Mouse (Mus musculus) embryonic facial prominence, embryonic 14.5 days (tissue): ENCODE data around the gene Gm15517. TPM values are rescaled to one million over a fixed set of nuclear protein-coding genes. Genes with fewer than 3 reads are reported as not detected.

ENCODE experiments used
- ATAC-seq: fragments of 200-750 bp; cut with Nextera tagmentation; 2 replicates; pipeline ENCODE4 v1.8.0; 2017; ENCODE audit warnings: low read depth, moderate number of reproducible peaks, moderate TSS enrichment
- DNase-seq: peaks from one replicate; pipeline ENCODE4 v3.0.0-alpha.2; 2015; ENCODE audit warnings: low spot score
- H3K27ac ChIP-seq: fragments of 300-500 bp; sonication (generic); replicated peaks from 2 replicates; pipeline ENCODE4 v1.5.1; 2014; ENCODE audit warnings: low read depth, mild to moderate bottlenecking, low read length, moderate library complexity
- H3K27me3 ChIP-seq: fragments of 300-500 bp; sonication (generic); replicated peaks from 2 replicates; pipeline ENCODE4 v1.6.1; 2014; ENCODE audit warnings: low read length; ENCODE audit not compliant: control insufficient read depth, insufficient read depth
- H3K36me3 ChIP-seq: fragments of 300-500 bp; sonication (generic); 2 replicates; pipeline ENCODE4 v1.6.1; 2014; ENCODE audit warnings: low read length, mixed read lengths; ENCODE audit not compliant: control insufficient read depth, insufficient read depth
- H3K4me1 ChIP-seq: fragments of 300-500 bp; sonication (generic); 2 replicates; pipeline ENCODE4 v1.6.1; 2014; ENCODE audit warnings: antibody characterized with exemption, low read length; ENCODE audit not compliant: control insufficient read depth, insufficient read depth
- H3K4me2 ChIP-seq: fragments of 300-500 bp; sonication (generic); 2 replicates; pipeline ENCODE4 v1.6.1; 2014; ENCODE audit warnings: low read depth, mild to moderate bottlenecking, low read length, moderate library complexity, mixed read lengths
- H3K4me3 ChIP-seq: fragments of 300-500 bp; sonication (generic); 2 replicates; pipeline ENCODE4 v1.5.1; 2014; ENCODE audit warnings: low read depth, mild to moderate bottlenecking, low read length
- H3K9ac ChIP-seq: fragments of 300-500 bp; sonication (generic); 2 replicates; pipeline ENCODE4 v1.6.1; 2014; ENCODE audit warnings: low read depth, mild to moderate bottlenecking, low read length, moderate library complexity, mixed read lengths
- H3K9me3 ChIP-seq: fragments of 300-500 bp; sonication (generic); 2 replicates; pipeline ENCODE4 v1.6.1; 2016; ENCODE audit warnings: low read length; ENCODE audit not compliant: control insufficient read depth
- WGBS: fragments of 180-500 bp; shearing (Covaris S2); extraction: QIAGEN DNeasy Blood & Tissue Kit; methylation state at CpG from one replicate; pipeline ENCODE4 v1.1.7; 2014; 5-methylcytosine and 5-hydroxymethylcytosine counted together
- polyA plus RNA-seq: library from polyadenylated mRNA; unstranded; fragments of >200 nt; fragmentation: Nextera tagmentation; extraction: Ambion mirVana; gene quantifications from 2 replicates; pipeline ENCODE4 v1.2.1, GENCODE M21; 2014

Gene Gm15517
- polyA plus RNA-seq, 1 experiment from 2014 or later = not detected

- no peak for DNase-seq
- no peak overlapping the region for H3K27ac ChIP-seq
- no peak overlapping the region for H3K4me2 ChIP-seq
- no peak overlapping the region for H3K4me3 ChIP-seq
- H3K27me3 ChIP-seq = peaks cover 8% of the 10 kb centered on the region; the same call in 1 of the 2 replicates
- WGBS = 28% methylated on average over 8 of the region's 11 CpGs
- no peaks in the 10 kb centered on the region for H3K36me3 ChIP-seq
- no peak for ATAC-seq
- H3K9me3 ChIP-seq = no peaks in the 10 kb centered on the region
- no peak overlapping the region for H3K9ac ChIP-seq
- no peaks in the 10 kb centered on the region for H3K4me1 ChIP-seq
Measured at GRCm38 (mm10) chr7:44274096-44274495, 12.8 kb downstream of the Gm15517 start.

GRCm38 (mm10) chr7:44275546-44275945 is 14.3 kb downstream of the Gm15517 start:
- no peak for ATAC-seq
- no peaks in the 10 kb centered on the region for H3K36me3 ChIP-seq
- WGBS = 65% methylated on average over 3 of the region's 3 CpGs
- no peak overlapping the region for H3K4me3 ChIP-seq
- H3K9ac ChIP-seq = no peak overlapping the region
- H3K4me1 ChIP-seq = no peaks in the 10 kb centered on the region
- peaks cover 8% of the 10 kb centered on the region; the same call in 1 of the 2 replicates for H3K27me3 ChIP-seq
- H3K27ac ChIP-seq = no peak overlapping the region
- no peak overlapping the region for H3K4me2 ChIP-seq
- no peak for DNase-seq
- no peaks in the 10 kb centered on the region for H3K9me3 ChIP-seq

- Histone ChIP-seq H3K9me3 (no peaks in the 10 kb centered on the region), H3K36me3 (no peaks in the 10 kb centered on the region), H3K27me3 (peaks cover 8% of the 10 kb centered on the region; the same call in 1 of the 2 replicates), H3K9ac (no peak overlapping the region), H3K27ac (no peak overlapping the region), H3K4me1 (no peaks in the 10 kb centered on the region), H3K4me2 (no peak overlapping the region), H3K4me3 (no peak overlapping the region)
- DNase-seq (no peak), ATAC-seq (no peak)
- 63% methylated on average over 10 of the region's 10 CpGs for WGBS
Measured at GRCm38 (mm10) chr7:44276461-44277249, 15.4 kb downstream of the Gm15517 start.

GRCm38 (mm10) chr7:44277250-44277622 is 16.0 kb downstream of the Gm15517 start:
- peaks cover 8% of the 10 kb centered on the region; the same call in 1 of the 2 replicates for H3K27me3 ChIP-seq
- no peak overlapping the region for H3K27ac ChIP-seq
- ATAC-seq (no peak), DNase-seq (no peak)
- H3K4me3 ChIP-seq = no peak overlapping the region
- no peaks in the 10 kb centered on the region for H3K9me3 ChIP-seq
- H3K4me1 ChIP-seq = no peaks in the 10 kb centered on the region
- H3K4me2 ChIP-seq = no peak overlapping the region
- H3K9ac ChIP-seq = no peak overlapping the region
- no peaks in the 10 kb centered on the region for H3K36me3 ChIP-seq
- WGBS = 43% methylated on average over 2 of the region's 2 CpGs

GRCm38 (mm10) chr7:44280959-44281358 is 19.7 kb downstream of the Gm15517 start:
- Histone ChIP-seq H3K4me3 (no peak overlapping the region), H3K27ac (no peak overlapping the region)
- ATAC-seq = no peak

GRCm38 (mm10) chr7:44281586-44281985 is 20.3 kb downstream of the Gm15517 start:
- Histone ChIP-seq H3K9me3 (0 out of 2 replicates have a peak, but pooled peaks cover 3% of the 10 kb centered on the region), H3K4me1 (no peaks in the 10 kb centered on the region), H3K4me2 (no peak overlapping the region), H3K9ac (no peak overlapping the region), H3K4me3 (no peak overlapping the region), H3K27ac (no peak overlapping the region), H3K27me3 (no peaks in the 10 kb centered on the region), H3K36me3 (no peaks in the 10 kb centered on the region)
- ATAC-seq (no peak), DNase-seq (no peak)
- WGBS = 86% methylated on average over 7 of the region's 7 CpGs

More at GRCm38 (mm10) chr7:44280959-44281358, 19.7 kb downstream of the Gm15517 start:
- Histone ChIP-seq H3K4me1 (no peaks in the 10 kb centered on the region), H3K27me3 (no peaks in the 10 kb centered on the region), H3K9ac (no peak overlapping the region), H3K9me3 (no peaks in the 10 kb centered on the region), H3K4me2 (no peak overlapping the region), H3K36me3 (no peaks in the 10 kb centered on the region)
- 66% methylated on average over 1 of the region's 1 CpGs for WGBS
- no peak for DNase-seq

GRCm38 (mm10) chr7:44287760-44288159 is 26.5 kb downstream of the Gm15517 start:
- Histone ChIP-seq H3K36me3 (no peaks in the 10 kb centered on the region), H3K4me1 (no peaks in the 10 kb centered on the region), H3K9me3 (0 out of 2 replicates have a peak, but pooled peaks cover 6% of the 10 kb centered on the region), H3K27ac (no peak overlapping the region), H3K9ac (no peak overlapping the region), H3K4me3 (no peak overlapping the region), H3K4me2 (no peak overlapping the region), H3K27me3 (no peaks in the 10 kb centered on the region)
- ATAC-seq (no peak), DNase-seq (no peak)
- WGBS = 72% methylated on average over 7 of the region's 7 CpGs

- ATAC-seq = no peak
Measured at GRCm38 (mm10) chr7:44290986-44291385, 29.7 kb downstream of the Gm15517 start.

GRCm38 (mm10) chr7:44291418-44291817 is 30.2 kb downstream of the Gm15517 start:
- ATAC-seq = no peak
- Histone ChIP-seq H3K9me3 (0 out of 2 replicates have a peak, but pooled peaks cover 4% of the 10 kb centered on the region), H3K36me3 (no peaks in the 10 kb centered on the region), H3K4me2 (no peak overlapping the region), H3K4me1 (no peaks in the 10 kb centered on the region), H3K27me3 (no peaks in the 10 kb centered on the region), H3K9ac (no peak overlapping the region), H3K27ac (no peak overlapping the region), H3K4me3 (no peak overlapping the region)
- DNase-seq = no peak
- 42% methylated on average over 4 of the region's 4 CpGs for WGBS

More at GRCm38 (mm10) chr7:44290986-44291385, 29.7 kb downstream of the Gm15517 start:
- no peak overlapping the region for H3K27ac ChIP-seq
- no peak for DNase-seq
- no peaks in the 10 kb centered on the region for H3K36me3 ChIP-seq
- H3K4me3 ChIP-seq = no peak overlapping the region
- H3K27me3 ChIP-seq = no peaks in the 10 kb centered on the region
- 74% methylated on average over 4 of the region's 4 CpGs for WGBS
- H3K9ac ChIP-seq = no peak overlapping the region
- no peak overlapping the region for H3K4me2 ChIP-seq
- H3K9me3 ChIP-seq = 0 out of 2 replicates have a peak, but pooled peaks cover 6% of the 10 kb centered on the region
- H3K4me1 ChIP-seq = no peaks in the 10 kb centered on the region
